Mouse (Mus musculus) E14TG2a.4 (cell line): ENCODE data around the gene Marcksl1.

ENCODE experiments used
- H3K27me3 ChIP-seq: 2 replicates; pipeline ENCODE4 v1.6.1; 2014; ENCODE audit warnings: low read length, control low read depth; ENCODE audit not compliant: insufficient read depth
- H3K36me3 ChIP-seq: 2 replicates; pipeline ENCODE4 v1.6.1; 2014; ENCODE audit warnings: low read length, control low read depth; ENCODE audit not compliant: insufficient read depth
- H3K4me1 ChIP-seq: replicated peaks from 2 replicates; pipeline ENCODE4 v1.6.1; 2014; ENCODE audit warnings: low read depth, low read length, control low read depth
- H3K4me3 ChIP-seq: replicated peaks from 2 replicates; pipeline ENCODE4 v1.5.1; 2014; ENCODE audit warnings: mild to moderate bottlenecking, low read length
- H3K9me3 ChIP-seq: 2 replicates; pipeline ENCODE4 v1.6.1; 2014; ENCODE audit warnings: low read length, control low read depth
- CTCF ChIP-seq: conservative IDR thresholded peaks from 2 replicates; pipeline ENCODE4 v1.5.1; 2014; ENCODE audit warnings: low read length
- NANOG ChIP-seq: IDR thresholded peaks from 2 replicates; pipeline ENCODE4 v1.6.1; 2014; ENCODE audit warnings: borderline replicate concordance, low read length, mixed read lengths
- POU5F1 ChIP-seq: IDR thresholded peaks from 2 replicates; pipeline ENCODE4 v1.6.1; 2014; ENCODE audit warnings: low read length, borderline replicate concordance

The Marcksl1 gene

GRCm38 (mm10) chr4:129561184-129561583 lies 47.8 kb downstream of the Marcksl1 start:
- Histone ChIP-seq H3K36me3 (no peaks in the 10 kb centered on the region), H3K4me1 (peaks cover 24% of the 10 kb centered on the region), H3K4me3 (no peak overlapping the region), H3K9me3 (no peaks in the 10 kb centered on the region), H3K27me3 (peaks cover 4% of the 10 kb centered on the region; the same call in 1 of the 2 replicates)
- TF ChIP-seq CTCF (no peak), POU5F1 (no peak), NANOG (no peak)

DNA sequence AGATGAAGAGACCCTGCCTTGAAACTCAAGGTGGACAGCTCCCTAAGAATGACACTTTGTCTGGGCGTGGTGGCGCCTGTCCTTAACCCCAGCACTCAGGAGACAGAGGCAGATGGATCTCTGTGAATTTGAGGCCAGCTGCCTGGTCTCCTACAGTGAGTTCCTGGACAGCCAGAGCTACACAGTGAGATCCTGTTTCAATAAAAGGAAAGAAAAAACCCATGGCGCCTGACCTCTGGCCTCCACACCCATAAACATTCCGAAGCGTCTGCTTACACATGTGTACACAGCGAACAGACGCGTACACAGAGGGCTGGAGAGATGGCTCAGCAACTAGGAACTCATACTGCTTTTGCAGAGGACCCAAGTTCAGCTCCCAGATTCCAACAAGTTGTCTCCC lies 50.3 kb downstream of the Marcksl1 start:
- H3K4me1 ChIP-seq: peaks cover 4% of the 10 kb centered on the region

GRCm38 (mm10) chr4:129565139-129565538 lies 51.8 kb downstream of the Marcksl1 start:
- Histone ChIP-seq H3K36me3 (no peaks in the 10 kb centered on the region), H3K27me3 (no peaks in the 10 kb centered on the region), H3K4me3 (no peak overlapping the region), H3K9me3 (no peaks in the 10 kb centered on the region), H3K4me1 (peaks cover 6% of the 10 kb centered on the region)
- TF ChIP-seq CTCF: no peak

More for the DNA sequence above, 50.3 kb downstream of the Marcksl1 start:
- Histone ChIP-seq H3K9me3 (no peaks in the 10 kb centered on the region), H3K27me3 (no peaks in the 10 kb centered on the region), H3K4me3 (no peak overlapping the region), H3K36me3 (no peaks in the 10 kb centered on the region)
- TF ChIP-seq NANOG (no peak), CTCF (no peak), POU5F1 (no peak)
